Mouse (Mus musculus) forebrain, embryonic 10.5 days (tissue): ENCODE measurements around the gene Abcc9. TPM values are rescaled to one million over a fixed set of nuclear protein-coding genes. Genes with fewer than 3 reads are reported as not detected.
A peak's percentile ranks its signal among the peaks of the same experiment; 100 is the strongest.

Source experiments
- DNase-seq: peaks from one replicate; pipeline ENCODE4 v3.0.0-alpha.2; 2017; ENCODE audit warnings: low spot score; ENCODE audit errors: extremely low spot score
- H3K27ac ChIP-seq: fragments of 300-500 bp; sonication (generic); 2 replicates; pipeline ENCODE4 v1.5.1; 2016; ENCODE audit warnings: mild to moderate bottlenecking
- H3K27me3 ChIP-seq: fragments of 300-500 bp; sonication (generic); 2 replicates; pipeline ENCODE4 v1.6.1; 2016; ENCODE audit warnings: mild to moderate bottlenecking; ENCODE audit not compliant: poor library complexity, severe bottlenecking
- H3K36me3 ChIP-seq: fragments of 300-500 bp; sonication (generic); replicated peaks from 2 replicates; pipeline ENCODE4 v1.6.1; 2016; ENCODE audit warnings: mild to moderate bottlenecking, moderate library complexity
- H3K4me1 ChIP-seq: fragments of 300-500 bp; sonication (generic); 2 replicates; pipeline ENCODE4 v1.6.1; 2016
- H3K4me3 ChIP-seq: fragments of 300-500 bp; sonication (generic); 2 replicates; pipeline ENCODE4 v1.5.1; 2016; ENCODE audit warnings: mild to moderate bottlenecking, moderate library complexity
- H3K9me3 ChIP-seq: fragments of 300-500 bp; sonication (generic); 2 replicates; pipeline ENCODE4 v1.6.1; 2016; ENCODE audit warnings: mild to moderate bottlenecking, moderate library complexity
- WGBS: fragments of 180-500 bp; shearing (Covaris S2); methylation state at CpG from one replicate; pipeline ENCODE4 v1.1.7; 2016; 5-methylcytosine and 5-hydroxymethylcytosine counted together
- polyA plus RNA-seq: library from polyadenylated mRNA; unstranded; fragments of >200 nt; fragmentation: Nextera tagmentation; extraction: Ambion mirVana; gene quantifications from 2 replicates; pipeline ENCODE4 v1.2.1, GENCODE M21; 2016

Gene Abcc9
- polyA plus RNA-seq, 1 experiment from 2014 or later = 1.0 TPM

GRCm38 (mm10) chr6:142572876-142573275, 129.2 kb downstream of the Abcc9 start:
- Histone ChIP-seq H3K27me3 (peaks cover 64% of the 10 kb centered on the region), H3K9me3 (no peaks in the 10 kb centered on the region), H3K4me3 (no peak overlapping the region), H3K27ac (no peak overlapping the region), H3K36me3 (no peaks in the 10 kb centered on the region), H3K4me1 (peaks cover 26% of the 10 kb centered on the region)
- WGBS = 66% methylated on average over 6 of the region's 6 CpGs
- DNase-seq = no peak

GRCm38 (mm10) chr6:142571629-142572360, 130.3 kb downstream of the Abcc9 start:
- H3K4me1 ChIP-seq = peaks cover 26% of the 10 kb centered on the region
- H3K9me3 ChIP-seq = no peaks in the 10 kb centered on the region
- H3K36me3 ChIP-seq = no peaks in the 10 kb centered on the region
- H3K27ac ChIP-seq = peak overlapping the region; percentile 56; the same call in 1 of the 2 replicates
- DNase-seq = peak; percentile 21
- H3K27me3 ChIP-seq = peaks cover 73% of the 10 kb centered on the region
- 3% methylated on average over 21 of the region's 21 CpGs for WGBS
- peak overlapping the region; percentile 60 for H3K4me3 ChIP-seq

- WGBS = under 1% methylated on average over 33 of the region's 34 CpGs
- Histone ChIP-seq H3K27ac (peak within 1 kb of the TSS; percentile 56; the same call in 1 of the 2 replicates), H3K9me3 (no peaks in the 10 kb centered on the region), H3K36me3 (no peaks in the 10 kb centered on the region), H3K27me3 (peaks cover 73% of the 10 kb centered on the region), H3K4me3 (peak within 1 kb of the TSS; percentile 60), H3K4me1 (peaks cover 26% of the 10 kb centered on the region)
- DNase-seq = peak; percentile 70
Observed at GRCm38 (mm10) chr6:142571055-142571618, 131.0 kb downstream of the Abcc9 start, which contains the start of gene Kcnj8. Gene Kcnj8, minus strand, starts transcription at chr6:142571614.

- no peak overlapping the region for H3K27ac ChIP-seq
- peaks cover 26% of the 10 kb centered on the region for H3K4me1 ChIP-seq
- peaks cover 73% of the 10 kb centered on the region for H3K27me3 ChIP-seq
- no peaks in the 10 kb centered on the region for H3K9me3 ChIP-seq
- H3K36me3 ChIP-seq = no peaks in the 10 kb centered on the region
- H3K4me3 ChIP-seq = peak overlapping the region; percentile 60
- peak; percentile 23 for DNase-seq
- 7% methylated on average over 30 of the region's 30 CpGs for WGBS
Observed at GRCm38 (mm10) chr6:142570046-142570770, 131.9 kb downstream of the Abcc9 start.

DNA sequence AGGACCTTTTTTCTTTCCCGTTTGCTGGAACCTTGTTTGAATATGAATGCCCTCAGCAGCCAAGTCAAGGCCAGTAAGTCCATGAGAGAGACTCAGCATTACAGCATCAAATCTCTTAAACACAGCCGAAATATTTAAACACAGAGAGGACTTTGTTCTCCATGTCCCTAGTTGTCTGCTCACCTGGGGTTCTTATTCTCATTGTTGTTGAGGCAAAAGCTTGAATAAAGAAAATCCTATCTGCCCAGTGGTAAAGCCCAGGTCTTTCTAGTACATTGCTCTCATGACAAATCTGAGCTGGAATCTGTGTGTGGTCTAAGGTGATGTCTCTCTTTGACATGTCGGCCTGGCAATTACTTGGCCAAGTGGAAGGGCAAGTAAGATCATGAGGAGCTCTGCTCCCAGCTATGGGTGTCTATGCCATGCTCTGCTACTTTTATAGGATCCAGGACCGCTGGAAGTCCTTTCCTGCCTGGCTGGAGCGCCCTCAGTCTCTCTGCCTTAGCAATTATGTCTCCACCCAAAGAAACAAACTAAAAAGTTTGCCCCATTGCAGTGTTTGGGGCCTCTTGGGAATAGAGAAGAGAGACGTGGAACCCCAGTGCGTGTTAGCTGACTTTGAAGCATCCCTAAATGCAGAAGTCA, 133.3 kb downstream of the Abcc9 start:
- peaks cover 26% of the 10 kb centered on the region for H3K4me1 ChIP-seq
- WGBS = 35% methylated on average over 7 of the region's 7 CpGs
- H3K36me3 ChIP-seq = no peaks in the 10 kb centered on the region
- peaks cover 69% of the 10 kb centered on the region for H3K27me3 ChIP-seq
- H3K27ac ChIP-seq = no peak overlapping the region
- no peak overlapping the region for H3K4me3 ChIP-seq
- DNase-seq = no peak
- H3K9me3 ChIP-seq = no peaks in the 10 kb centered on the region

DNA sequence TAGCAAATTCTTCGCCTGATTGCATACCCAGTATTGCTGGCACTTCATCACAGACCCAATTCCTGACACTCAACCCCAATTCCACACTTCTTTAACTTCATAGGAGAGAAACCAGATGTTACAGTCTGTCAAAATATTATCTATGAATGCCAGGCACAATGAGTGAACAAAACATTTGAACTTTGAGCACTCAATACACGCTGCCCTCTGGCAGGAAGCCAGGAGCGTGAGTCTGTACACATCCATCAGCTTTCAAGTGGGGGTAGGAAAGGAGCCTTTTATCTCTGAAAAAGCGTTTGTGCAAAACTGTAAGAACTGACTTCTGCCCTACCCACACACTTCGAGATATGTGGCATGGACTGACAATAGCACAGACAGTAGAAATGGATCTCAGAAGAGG, 134.7 kb downstream of the Abcc9 start:
- no peak for DNase-seq
- Histone ChIP-seq H3K36me3 (no peaks in the 10 kb centered on the region), H3K27ac (no peak overlapping the region), H3K27me3 (peaks cover 55% of the 10 kb centered on the region), H3K9me3 (no peaks in the 10 kb centered on the region), H3K4me1 (peaks cover 26% of the 10 kb centered on the region), H3K4me3 (no peak overlapping the region)
- WGBS = 82% methylated on average over 5 of the region's 5 CpGs

DNA sequence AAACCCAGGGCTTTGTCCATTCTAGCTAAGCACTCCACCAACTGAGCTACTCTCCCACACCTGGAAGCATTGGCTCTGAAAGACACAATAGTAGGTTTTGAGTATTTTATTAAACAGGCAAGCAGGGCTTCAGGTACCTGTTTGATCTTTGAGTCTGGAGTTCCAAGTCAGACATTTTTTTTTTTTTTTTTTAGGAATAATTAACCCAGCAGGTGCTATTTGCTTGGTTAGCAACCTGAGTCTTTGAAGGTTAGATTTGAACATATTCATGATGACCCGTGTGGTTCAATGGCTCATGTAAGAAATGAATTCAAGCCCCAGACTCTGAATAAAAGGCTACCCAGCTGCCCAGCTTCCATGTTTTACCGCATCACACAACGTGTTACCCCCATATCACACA, 137.4 kb downstream of the Abcc9 start:
- Histone ChIP-seq H3K9me3 (no peaks in the 10 kb centered on the region), H3K4me3 (no peak overlapping the region), H3K4me1 (no peaks in the 10 kb centered on the region), H3K27me3 (peaks cover 28% of the 10 kb centered on the region), H3K27ac (no peak overlapping the region), H3K36me3 (no peaks in the 10 kb centered on the region)
- 93% methylated on average over 3 of the region's 3 CpGs for WGBS
- DNase-seq = no peak

- no peak overlapping the region for H3K27ac ChIP-seq
- H3K4me1 ChIP-seq = no peaks in the 10 kb centered on the region
- H3K36me3 ChIP-seq = no peaks in the 10 kb centered on the region
- no peaks in the 10 kb centered on the region for H3K9me3 ChIP-seq
- H3K4me3 ChIP-seq = no peak overlapping the region
- no peak for DNase-seq
- WGBS = 85% methylated on average over 1 of the region's 1 CpGs
- no peaks in the 10 kb centered on the region for H3K27me3 ChIP-seq
Observed at GRCm38 (mm10) chr6:142561151-142561550, 141.0 kb downstream of the Abcc9 start.

GRCm38 (mm10) chr6:142558772-142559679, 143.1 kb downstream of the Abcc9 start:
- no peak overlapping the region for H3K4me3 ChIP-seq
- no peaks in the 10 kb centered on the region for H3K4me1 ChIP-seq
- no peak overlapping the region for H3K27ac ChIP-seq
- H3K9me3 ChIP-seq = no peaks in the 10 kb centered on the region
- H3K36me3 ChIP-seq = no peaks in the 10 kb centered on the region
- no peak for DNase-seq
- WGBS = 88% methylated on average over 10 of the region's 10 CpGs
- no peaks in the 10 kb centered on the region for H3K27me3 ChIP-seq

DNA sequence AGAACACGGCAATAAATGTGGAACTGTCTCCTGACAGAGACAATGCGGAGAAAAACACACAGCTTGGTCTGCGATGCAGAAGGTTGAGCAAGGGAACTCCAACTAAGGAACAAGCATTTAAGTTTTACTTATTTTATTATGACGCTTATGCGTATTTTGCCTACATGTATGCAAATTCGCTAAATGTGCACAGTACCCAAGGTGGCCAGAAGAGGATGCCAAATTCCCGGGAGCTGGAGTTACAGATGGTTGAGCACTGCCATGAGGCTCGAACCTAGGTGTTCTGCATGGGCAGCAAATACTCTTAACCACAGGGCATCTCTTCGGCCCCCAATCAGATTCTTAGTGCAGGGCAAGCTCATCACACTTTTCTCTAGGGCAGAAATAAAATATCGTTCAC, 144.0 kb downstream of the Abcc9 start:
- H3K4me1 ChIP-seq = no peaks in the 10 kb centered on the region
- no peaks in the 10 kb centered on the region for H3K36me3 ChIP-seq
- no peak overlapping the region for H3K27ac ChIP-seq
- no peaks in the 10 kb centered on the region for H3K27me3 ChIP-seq
- no peak for DNase-seq
- no peaks in the 10 kb centered on the region for H3K9me3 ChIP-seq
- no peak overlapping the region for H3K4me3 ChIP-seq
- WGBS = 83% methylated on average over 10 of the region's 10 CpGs

- DNase-seq = no peak
- Histone ChIP-seq H3K4me1 (no peaks in the 10 kb centered on the region), H3K9me3 (no peaks in the 10 kb centered on the region), H3K27ac (no peak overlapping the region), H3K4me3 (no peak overlapping the region), H3K36me3 (no peaks in the 10 kb centered on the region), H3K27me3 (no peaks in the 10 kb centered on the region)
- WGBS = 80% methylated on average over 1 of the region's 1 CpGs
Observed at GRCm38 (mm10) chr6:142555988-142556387, 146.1 kb downstream of the Abcc9 start.

DNA sequence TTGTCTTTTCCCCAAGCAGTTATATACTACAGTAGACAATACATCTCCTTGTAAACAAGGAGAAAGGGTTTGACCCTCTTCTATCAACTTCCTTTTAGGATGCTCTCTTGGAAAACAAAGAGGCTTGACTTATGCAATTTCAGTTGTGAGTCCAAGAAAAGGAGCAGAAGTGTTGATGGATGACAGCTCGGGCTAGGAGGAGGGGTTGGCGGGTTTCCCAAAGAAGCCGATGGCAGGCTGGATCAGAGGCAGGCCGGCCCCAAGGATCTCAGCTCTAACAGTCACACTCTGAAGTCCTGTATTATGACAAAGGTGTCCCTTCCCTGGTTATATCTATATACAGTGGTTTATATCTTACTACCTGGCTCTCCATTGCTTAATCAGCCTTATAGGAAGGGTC, 150.6 kb downstream of the Abcc9 start:
- no peaks in the 10 kb centered on the region for H3K36me3 ChIP-seq
- no peaks in the 10 kb centered on the region for H3K4me1 ChIP-seq
- WGBS = 86% methylated on average over 4 of the region's 4 CpGs
- no peak overlapping the region for H3K27ac ChIP-seq
- H3K27me3 ChIP-seq = no peaks in the 10 kb centered on the region
- no peaks in the 10 kb centered on the region for H3K9me3 ChIP-seq
- no peak overlapping the region for H3K4me3 ChIP-seq
- no peak for DNase-seq
